Mouse (Mus musculus) limb, embryonic 14.5 days (tissue): ENCODE data around the gene Olfr994. TPM values are rescaled to one million over a fixed set of nuclear protein-coding genes. Genes with fewer than 3 reads are reported as not detected.

Experiments
- ATAC-seq: fragments of 200-750 bp; cut with Nextera tagmentation; 2 replicates; pipeline ENCODE4 v1.8.0; 2017; ENCODE audit warnings: low read depth, moderate number of reproducible peaks, moderate TSS enrichment; ENCODE audit not compliant: low FRiP score
- DNase-seq: peaks from one replicate; pipeline ENCODE4 v3.0.0-alpha.2; 2015; ENCODE audit warnings: low spot score
- H3K27ac ChIP-seq: fragments of 300-500 bp; sonication (generic); replicated peaks from 2 replicates; pipeline ENCODE4 v1.5.1; 2014; ENCODE audit warnings: low read depth, mild to moderate bottlenecking, low read length, moderate library complexity, mixed read lengths
- H3K27me3 ChIP-seq: fragments of 300-500 bp; sonication (generic); 2 replicates; pipeline ENCODE4 v1.6.1; 2014; ENCODE audit warnings: low read length, mixed read lengths; ENCODE audit not compliant: control insufficient read depth, insufficient read depth
- H3K36me3 ChIP-seq: fragments of 300-500 bp; sonication (generic); 2 replicates; pipeline ENCODE4 v1.6.1; 2014; ENCODE audit warnings: mild to moderate bottlenecking, low read length, moderate library complexity, mixed read lengths; ENCODE audit not compliant: control insufficient read depth, insufficient read depth
- H3K4me1 ChIP-seq: fragments of 300-500 bp; sonication (generic); 2 replicates; pipeline ENCODE4 v1.6.1; 2014; ENCODE audit warnings: antibody characterized with exemption, low read length, mixed read lengths; ENCODE audit not compliant: control insufficient read depth, insufficient read depth
- H3K4me2 ChIP-seq: fragments of 300-500 bp; sonication (generic); replicated peaks from 2 replicates; pipeline ENCODE4 v1.6.1; 2014; ENCODE audit warnings: low read depth, mild to moderate bottlenecking, low read length, moderate library complexity; ENCODE audit not compliant: severe bottlenecking
- H3K4me3 ChIP-seq: fragments of 300-500 bp; sonication (generic); replicated peaks from 2 replicates; pipeline ENCODE4 v1.5.1; 2014; ENCODE audit warnings: low read length
- H3K9ac ChIP-seq: fragments of 300-500 bp; sonication (generic); 2 replicates; pipeline ENCODE4 v1.6.1; 2014; ENCODE audit warnings: mild to moderate bottlenecking, low read depth, low read length, moderate library complexity; ENCODE audit not compliant: severe bottlenecking
- H3K9me3 ChIP-seq: fragments of 300-500 bp; sonication (generic); 2 replicates; pipeline ENCODE4 v1.6.1; 2016; ENCODE audit warnings: low read length; ENCODE audit not compliant: control insufficient read depth
- POLR2A ChIP-seq: fragments of 200-500 bp; IDR thresholded peaks from 2 replicates; pipeline ENCODE4 v1.8.0; 2012; ENCODE audit warnings: inconsistent platforms, mild to moderate bottlenecking, moderate library complexity, borderline replicate concordance; ENCODE audit not compliant: insufficient read depth, insufficient read length; ENCODE audit errors: extremely low read depth
- WGBS: fragments of 180-500 bp; shearing (Covaris S2); extraction: QIAGEN DNeasy Blood & Tissue Kit; methylation state at CpG from one replicate; pipeline ENCODE4 v1.1.7; 2014; 5-methylcytosine and 5-hydroxymethylcytosine counted together
- polyA plus RNA-seq, 2 experiments: library from polyadenylated mRNA; depleted of rRNA in 1 of 2; stranded (reverse) in 1 of 2; unstranded in 1 of 2; fragments of >200 nt; fragmentation: Nextera tagmentation in 1 of 2; extraction: Ambion mirVana in 1 of 2; gene quantifications; 2 replicates each; pipeline versions ENCODE4 v1.2.1 to v1.2.3; 2012 to 2014

The Olfr994 gene
- polyA plus RNA-seq (2012; rRNA removed): not detected in 2 replicates
- polyA plus RNA-seq (2014; fragmentation: Nextera tagmentation; extraction: Ambion mirVana): not detected in 2 replicates

DNA sequence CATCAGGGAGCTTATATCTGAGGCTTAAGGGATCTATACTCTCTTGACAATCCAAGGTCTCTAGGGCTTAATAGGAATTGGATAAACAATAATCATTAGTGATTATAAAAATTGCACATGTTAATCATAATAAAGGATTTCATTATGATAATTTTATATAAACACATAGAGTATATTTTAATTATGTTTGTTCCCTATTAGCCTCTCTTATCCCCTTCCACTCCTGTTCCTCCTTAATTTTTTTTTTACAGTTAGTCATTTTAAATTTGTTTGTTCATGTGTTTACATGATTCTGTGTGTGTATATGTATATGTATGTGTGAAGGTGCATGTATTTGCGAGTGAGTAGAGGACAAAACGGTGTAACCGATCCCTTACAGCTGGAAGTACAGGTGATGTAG, at the start of gene Olfr994:
Gene Olfr994 (minus strand): TSS at position 101 of the 400 bp plus-strand sequence.
- Histone ChIP-seq H3K9me3 (no peaks in the 10 kb centered on the region), H3K4me3 (no peak within 1 kb of the TSS), H3K4me2 (no peak within 1 kb of the TSS), H3K27me3 (no peaks in the 10 kb centered on the region), H3K9ac (no peak within 1 kb of the TSS), H3K36me3 (no peaks in the 10 kb centered on the region), H3K4me1 (no peaks in the 10 kb centered on the region), H3K27ac (no peak within 1 kb of the TSS)
- WGBS: 82% methylated on average over 3 of the region's 3 CpGs
- no peak for DNase-seq
- TF ChIP-seq POLR2A: no peak
- ATAC-seq: no peak

GRCm38 (mm10) chr2:85466801-85467325, 30.6 kb upstream of the Olfr994 start:
- Histone ChIP-seq H3K27ac (no peak overlapping the region), H3K4me2 (no peak overlapping the region), H3K27me3 (no peaks in the 10 kb centered on the region), H3K4me1 (no peaks in the 10 kb centered on the region), H3K36me3 (no peaks in the 10 kb centered on the region), H3K4me3 (no peak overlapping the region), H3K9me3 (no peaks in the 10 kb centered on the region), H3K9ac (no peak overlapping the region)
- WGBS: 79% methylated on average over 3 of the region's 3 CpGs
- ATAC-seq (no peak), DNase-seq (no peak)
- TF ChIP-seq POLR2A: no peak

DNA sequence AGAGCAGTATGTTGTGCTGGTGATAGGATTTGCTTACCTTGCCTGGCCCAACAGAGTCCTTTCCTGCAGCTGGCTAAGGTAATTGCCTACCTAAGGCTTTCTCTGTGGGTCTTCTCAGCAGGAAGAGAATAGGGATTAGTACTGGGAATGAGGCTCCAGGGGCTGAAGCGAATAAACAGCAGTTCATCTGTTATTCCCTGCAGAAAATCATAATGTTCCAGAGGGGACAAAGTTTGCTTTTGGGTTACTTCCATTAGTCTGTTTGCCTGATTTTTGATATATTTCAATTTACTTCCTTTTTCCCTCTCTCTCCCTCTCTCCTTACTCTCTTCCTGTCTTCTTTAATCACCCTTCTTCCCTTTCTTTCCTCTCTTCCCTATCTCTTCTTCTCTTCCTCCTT, 7.3 kb upstream of the Olfr994 start, which contains the start of gene Olfr995:
Gene Olfr995 (minus strand): TSS at position 101 of the 400 bp plus-strand sequence.
- Histone ChIP-seq H3K27ac (no peak within 1 kb of the TSS), H3K4me3 (no peak within 1 kb of the TSS), H3K27me3 (no peaks in the 10 kb centered on the region), H3K4me1 (no peaks in the 10 kb centered on the region), H3K9me3 (no peaks in the 10 kb centered on the region), H3K36me3 (no peaks in the 10 kb centered on the region), H3K4me2 (no peak within 1 kb of the TSS), H3K9ac (no peak within 1 kb of the TSS)
- ATAC-seq (no peak), DNase-seq (no peak)
- WGBS: 19% methylated on average over 1 of the region's 1 CpGs
- no peak for TF ChIP-seq POLR2A

DNA sequence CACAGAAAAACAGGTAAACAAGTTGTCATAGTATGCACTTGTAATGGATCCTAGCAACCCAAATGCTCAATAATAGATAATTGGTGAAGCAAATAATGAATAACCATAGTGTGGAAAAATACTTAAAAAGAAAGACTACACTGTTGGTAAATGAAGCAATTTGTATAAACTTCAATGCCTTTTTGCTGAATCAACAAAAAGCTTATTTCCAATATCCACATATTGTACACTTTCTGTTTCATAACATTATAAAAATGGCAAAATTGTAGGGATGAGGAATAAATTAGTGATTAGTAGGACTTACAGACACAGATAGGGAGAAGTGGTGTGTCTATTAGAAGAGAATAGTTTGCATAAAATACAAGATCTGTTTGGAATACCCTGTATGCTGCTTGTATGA, 6.3 kb upstream of the Olfr994 start:
- Histone ChIP-seq H3K9me3 (no peaks in the 10 kb centered on the region), H3K4me3 (no peak overlapping the region), H3K4me1 (no peaks in the 10 kb centered on the region)

DNA sequence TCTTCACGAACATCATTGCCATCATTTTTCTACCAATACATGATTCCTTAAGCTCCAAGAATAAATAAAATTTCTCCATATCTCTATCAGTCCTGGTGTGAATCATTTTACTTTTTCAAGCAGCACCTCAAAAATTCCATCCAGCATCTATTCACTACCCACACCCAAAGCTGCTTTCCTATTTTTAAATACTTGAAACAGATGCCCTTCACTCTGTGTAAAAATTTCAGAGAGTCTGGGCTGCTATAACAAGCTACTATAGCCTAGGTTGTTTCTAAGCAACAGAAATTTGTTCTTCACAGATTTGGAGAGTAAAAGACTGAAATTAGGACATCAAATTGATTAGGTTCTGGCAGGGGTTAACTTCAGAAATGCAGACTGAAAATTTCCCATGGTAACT, 10.4 kb downstream of the Olfr994 start:
- TF ChIP-seq POLR2A: no peak
- DNase-seq: no peak
- no peaks in the 10 kb centered on the region for H3K4me1 ChIP-seq
- H3K4me2 ChIP-seq: no peak overlapping the region
- no peak overlapping the region for H3K4me3 ChIP-seq
- H3K36me3 ChIP-seq: no peaks in the 10 kb centered on the region
- WGBS: 78% methylated on average over 1 of the region's 1 CpGs
- no peaks in the 10 kb centered on the region for H3K27me3 ChIP-seq
- no peak overlapping the region for H3K27ac ChIP-seq
- no peak for ATAC-seq
- no peaks in the 10 kb centered on the region for H3K9me3 ChIP-seq
- no peak overlapping the region for H3K9ac ChIP-seq

More for the DNA sequence above, 6.3 kb upstream of the Olfr994 start:
- Histone ChIP-seq H3K4me2 (no peak overlapping the region), H3K9ac (no peak overlapping the region), H3K36me3 (no peaks in the 10 kb centered on the region), H3K27ac (no peak overlapping the region), H3K27me3 (no peaks in the 10 kb centered on the region)
- no peak for TF ChIP-seq POLR2A
- ATAC-seq: no peak
- DNase-seq: no peak
